Mouse (Mus musculus): ENCODE measurements at regions not wholly inside any gene's neighbourhood (a gene's known extent, or its start where the extent isn't known, plus 50 kb on each side); places are given as distances from the start of the nearest gene placed in this dataset.

GRCm38 (mm10) chr7:118320307-118320706, 76.8 kb upstream of the Smg1 start:
- TF ChIP-seq GATA1 (IDR thresholded peaks at IDR 0.05; ENCODE audit: low read depth, low read length): no peak
- no peak for TF ChIP-seq POLR2A (IDR thresholded peaks at IDR 0.05; ENCODE audit: control insufficient read depth in 1 of 2, insufficient read depth in 1 of 2, low read depth in 1 of 2, low read length in 2 of 2, poor library complexity in 1 of 2)
- no peak for TF ChIP-seq CTCF (IDR thresholded peaks at IDR 0.05 in 2 of 3, conservative IDR thresholded peaks at IDR 0.05 in 1 of 3; ENCODE audit: control insufficient read depth in 1 of 3, insufficient read depth in 1 of 3, low read depth in 2 of 3, low read length in 3 of 3, poor library complexity in 1 of 3, severe bottlenecking in 1 of 3)
- TF ChIP-seq BHLHE40 (IDR thresholded peaks at IDR 0.05; ENCODE audit: borderline replicate concordance, low read depth, low read length): no peak
- no peak for TF ChIP-seq ELF1 (IDR thresholded peaks at IDR 0.05; ENCODE audit: low read depth, low read length)
- TF ChIP-seq RCOR1 (IDR thresholded peaks at IDR 0.05; ENCODE audit: low read depth, low read length): no peak
- TF ChIP-seq POLR2AphosphoS2 (IDR thresholded peaks at IDR 0.05; ENCODE audit: low read length): no peak
- TF ChIP-seq ETS1 (IDR thresholded peaks at IDR 0.05; ENCODE audit: low read depth, low read length): no peak

Data from MEL (cell line).